Mouse (Mus musculus) spleen, adult 2 months (tissue): ENCODE results near the gene Dnajc7. TPM values are rescaled to one million over a fixed set of nuclear protein-coding genes. Genes with fewer than 3 reads are reported as not detected.

ENCODE experiments used
- DNase-seq, 2 experiments: peaks; one replicate each; pipeline versions ENCODE4 v3.0.0 to v3.0.0-alpha.2; 2012 to 2021; ENCODE audit warnings: low spot score in 2 of 2, low read depth in 1 of 2
- H3K27ac ChIP-seq: fragments of 200-500 bp; 2 replicates; pipeline ENCODE4 v1.5.1; 2012; ENCODE audit warnings: low read length, inconsistent platforms; ENCODE audit not compliant: insufficient read depth
- H3K27me3 ChIP-seq: fragments of 200-500 bp; 2 replicates; pipeline ENCODE4 v1.6.1; 2012; ENCODE audit warnings: mild to moderate bottlenecking, moderate library complexity, low read length, inconsistent platforms; ENCODE audit not compliant: control insufficient read depth, insufficient read depth
- H3K36me3 ChIP-seq: fragments of 200-500 bp; 2 replicates; pipeline ENCODE4 v1.6.1; 2012; ENCODE audit warnings: mild to moderate bottlenecking, low read length, inconsistent platforms; ENCODE audit not compliant: control insufficient read depth, insufficient read depth
- H3K4me1 ChIP-seq: fragments of 200-500 bp; 2 replicates; pipeline ENCODE4 v1.6.1; 2011; ENCODE audit warnings: inconsistent platforms; ENCODE audit not compliant: control insufficient read depth, insufficient read depth, insufficient read length
- H3K4me3 ChIP-seq: fragments of 200-500 bp; 2 replicates; pipeline ENCODE4 v1.5.1; 2011; ENCODE audit warnings: mild to moderate bottlenecking, inconsistent platforms; ENCODE audit not compliant: insufficient read depth, insufficient read length; ENCODE audit errors: extremely low read depth
- CTCF ChIP-seq: fragments of 200-500 bp; IDR thresholded peaks from 2 replicates; pipeline ENCODE4 v1.5.1; 2011; ENCODE audit warnings: mild to moderate bottlenecking, inconsistent platforms; ENCODE audit not compliant: insufficient read depth, insufficient read length, insufficient replicate concordance; ENCODE audit errors: extremely low read depth
- POLR2A ChIP-seq: fragments of 200-500 bp; IDR thresholded peaks from 2 replicates; pipeline ENCODE4 v1.6.1; 2011; ENCODE audit warnings: low read depth, low read length, inconsistent platforms
- WGBS: fragments of 180-500 bp; shearing (Covaris S2); methylation state at CpG from one replicate; pipeline ENCODE4 v1.1.7; 2018; 5-methylcytosine and 5-hydroxymethylcytosine counted together
- polyA plus RNA-seq: library from polyadenylated mRNA; depleted of rRNA; stranded (reverse); fragments of >200 nt; gene quantifications from 2 replicates; pipeline ENCODE4 v1.2.3, GENCODE M21; 2012

Dnajc7 gene
- polyA plus RNA-seq, 1 experiment: 53.7 TPM

DNA sequence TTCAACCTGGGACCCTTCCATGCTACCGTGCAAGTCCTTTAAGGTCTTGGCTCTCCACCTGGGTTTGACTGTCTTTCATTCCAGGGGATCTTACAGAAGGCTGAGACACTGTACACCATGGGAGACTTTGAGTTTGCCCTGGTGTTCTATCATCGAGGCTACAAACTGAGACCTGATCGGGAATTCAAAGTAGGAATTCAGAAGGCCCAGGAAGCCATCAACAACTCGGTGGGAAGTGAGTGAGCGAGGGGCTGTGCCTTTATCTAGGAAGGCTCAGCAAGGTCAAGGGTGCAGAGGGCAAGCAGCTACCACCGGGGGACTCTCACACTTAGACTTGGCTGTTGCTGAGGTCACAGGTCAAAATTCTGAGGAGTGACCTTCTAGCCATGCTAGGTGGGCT is 69.9 kb downstream of the Dnajc7 start:
- Histone ChIP-seq H3K4me1 (peaks cover 6% of the 10 kb centered on the region), H3K36me3 (no peaks in the 10 kb centered on the region), H3K27ac (no peak overlapping the region), H3K4me3 (no peak overlapping the region), H3K27me3 (no peaks in the 10 kb centered on the region)
- TF ChIP-seq POLR2A (no peak), CTCF (no peak)
- DNase-seq: no peak
- 85% methylated on average over 6 of the region's 6 CpGs for WGBS

DNA sequence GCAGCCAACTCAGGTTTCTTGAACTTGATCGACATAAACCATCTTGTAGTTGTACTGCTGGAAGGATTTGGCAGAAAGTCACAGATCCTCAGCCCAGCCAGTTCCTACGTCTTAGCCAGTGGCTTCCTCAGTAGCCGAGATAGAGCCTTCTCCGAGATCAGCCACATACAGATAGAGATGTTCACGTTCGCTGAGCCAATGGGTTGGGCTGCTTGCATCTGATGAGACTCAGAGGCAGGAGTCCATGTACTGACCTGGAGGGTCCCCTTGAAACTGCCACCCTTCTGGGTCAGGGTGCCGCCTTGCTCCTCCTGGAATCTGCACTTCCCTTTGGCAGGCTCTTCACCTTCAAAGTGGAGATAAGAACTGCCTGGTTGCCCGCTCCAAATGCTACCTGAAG is 70.5 kb downstream of the Dnajc7 start:
- Histone ChIP-seq H3K27ac (no peak overlapping the region), H3K27me3 (no peaks in the 10 kb centered on the region), H3K4me1 (peaks cover 9% of the 10 kb centered on the region), H3K36me3 (no peaks in the 10 kb centered on the region), H3K4me3 (no peak overlapping the region)
- 89% methylated on average over 8 of the region's 8 CpGs for WGBS
- TF ChIP-seq POLR2A (no peak), CTCF (no peak)
- DNase-seq: no peak

DNA sequence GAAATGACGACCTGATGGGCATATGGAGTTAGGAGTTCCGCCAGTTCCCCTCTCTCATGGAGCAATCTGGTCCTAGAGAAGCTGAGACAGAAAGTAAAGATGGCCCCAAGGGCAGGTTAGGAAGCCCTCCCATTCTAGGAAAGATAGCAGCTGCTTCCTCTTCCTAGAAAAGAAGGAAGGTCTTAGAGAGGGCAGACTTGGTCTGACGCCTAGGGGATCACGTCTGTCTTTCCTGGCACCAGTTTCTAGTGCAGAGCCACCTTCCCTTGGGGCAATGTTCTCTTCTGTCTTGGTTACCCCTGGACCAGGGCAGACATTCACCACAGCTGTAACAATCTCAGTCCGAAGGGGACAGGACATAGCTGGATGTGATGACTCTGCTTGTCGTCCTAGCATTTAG is 71.8 kb downstream of the Dnajc7 start:
- Histone ChIP-seq H3K27ac (no peak overlapping the region), H3K36me3 (no peaks in the 10 kb centered on the region), H3K4me1 (peaks cover 9% of the 10 kb centered on the region), H3K4me3 (no peak overlapping the region), H3K27me3 (no peaks in the 10 kb centered on the region)
- 54% methylated on average over 6 of the region's 6 CpGs for WGBS
- TF ChIP-seq CTCF (no peak), POLR2A (no peak)
- DNase-seq: no peak

GRCm38 (mm10) chr11:100546955-100547354 is 73.0 kb downstream of the Dnajc7 start:
- no peak for DNase-seq
- WGBS: 74% methylated on average over 6 of the region's 6 CpGs
- TF ChIP-seq POLR2A: no peak
- no peak for TF ChIP-seq CTCF
- H3K4me1 ChIP-seq: peaks cover 9% of the 10 kb centered on the region
- no peak overlapping the region for H3K4me3 ChIP-seq
- no peaks in the 10 kb centered on the region for H3K36me3 ChIP-seq
- no peak overlapping the region for H3K27ac ChIP-seq
- H3K27me3 ChIP-seq: no peaks in the 10 kb centered on the region

GRCm38 (mm10) chr11:100545746-100546085 is 74.3 kb downstream of the Dnajc7 start:
- Histone ChIP-seq H3K36me3 (no peaks in the 10 kb centered on the region), H3K4me3 (peak overlapping the region; percentile 52; the same call in 1 of the 2 replicates), H3K27ac (no peak overlapping the region), H3K27me3 (no peaks in the 10 kb centered on the region), H3K4me1 (peaks cover 9% of the 10 kb centered on the region)
- WGBS: 27% methylated on average over 7 of the region's 7 CpGs
- no peak for DNase-seq
- TF ChIP-seq POLR2A: no peak
- no peak for TF ChIP-seq CTCF

DNA sequence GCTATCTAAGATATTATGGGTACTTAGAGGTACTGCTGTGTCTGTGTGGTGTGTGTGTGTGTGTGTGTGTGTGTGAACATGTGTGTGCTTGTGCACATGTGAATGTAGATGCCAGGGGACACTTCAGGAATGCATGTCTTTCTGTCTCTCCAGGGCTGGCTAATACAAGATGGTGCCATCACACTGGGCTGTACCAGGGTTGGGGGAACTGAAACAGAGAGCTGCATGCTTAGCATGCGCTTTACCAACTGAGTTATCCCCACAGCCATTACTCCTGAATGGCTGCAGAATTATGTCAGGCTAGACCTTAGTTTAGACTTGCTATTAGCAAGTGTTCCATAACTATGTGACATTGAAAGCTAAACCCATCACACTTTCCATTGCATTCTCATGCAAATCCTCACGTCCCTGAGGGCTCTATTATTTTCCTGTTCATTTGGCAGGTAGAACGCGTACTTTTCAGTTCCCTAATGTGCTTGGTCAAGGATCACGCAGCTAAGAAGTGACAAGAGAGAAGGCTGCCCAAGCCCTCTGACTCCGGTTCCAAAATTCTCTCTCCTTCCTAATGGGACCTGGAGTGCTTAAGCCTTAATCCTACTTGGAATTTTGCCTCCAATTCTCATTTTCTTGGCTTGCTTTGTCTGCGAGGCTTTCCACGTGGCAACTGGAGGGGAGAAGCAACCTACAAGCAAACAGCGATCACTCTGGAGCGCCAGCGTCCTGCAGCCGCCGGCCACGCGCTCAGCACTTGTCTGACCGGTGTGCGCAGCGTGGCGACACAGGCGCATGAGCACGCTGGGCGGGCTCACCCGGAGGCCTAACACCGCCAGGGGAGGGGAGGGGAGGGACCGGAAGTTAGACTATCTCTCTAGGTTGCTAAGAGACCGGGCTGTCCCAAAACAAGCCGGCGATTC is 74.9 kb downstream of the Dnajc7 start, which contains the start of gene Ttc25:
Ttc25 (plus strand) TSS at position 776 of the 914 bp plus-strand sequence.
- peaks cover 9% of the 10 kb centered on the region for H3K4me1 ChIP-seq

GRCm38 (mm10) chr11:100541577-100541976 is 78.4 kb downstream of the Dnajc7 start:
- H3K4me3 ChIP-seq: no peak overlapping the region
- no peaks in the 10 kb centered on the region for H3K36me3 ChIP-seq
- TF ChIP-seq CTCF: no peak
- no peaks in the 10 kb centered on the region for H3K27me3 ChIP-seq
- no peak overlapping the region for H3K27ac ChIP-seq
- no peak for DNase-seq
- H3K4me1 ChIP-seq: peaks cover 9% of the 10 kb centered on the region
- WGBS: 94% methylated on average over 2 of the region's 2 CpGs

More for the DNA sequence above, 74.9 kb downstream of the Dnajc7 start, which contains the start of gene Ttc25:
- H3K27me3 ChIP-seq: no peaks in the 10 kb centered on the region
- H3K27ac ChIP-seq: peak within 1 kb of the TSS; percentile 96
- peak within 1 kb of the TSS; percentile 52 for H3K4me3 ChIP-seq
- no peaks in the 10 kb centered on the region for H3K36me3 ChIP-seq
- peak; percentile 81 to 83 for DNase-seq
- no peak for TF ChIP-seq CTCF
- TF ChIP-seq POLR2A: peak; percentile 55
- 5% methylated on average over 28 of the region's 28 CpGs for WGBS
